Mouse (Mus musculus) limb, embryonic 10.5 days (tissue): ENCODE data around the gene Mrpl14. TPM values are rescaled to one million over a fixed set of nuclear protein-coding genes. Genes with fewer than 3 reads are reported as not detected.

Experiments used
- DNase-seq: peaks from one replicate; pipeline ENCODE4 v3.0.0-alpha.2; 2017; ENCODE audit warnings: low spot score
- H3K27ac ChIP-seq: fragments of 300-500 bp; sonication (generic); 2 replicates; pipeline ENCODE4 v1.5.1; 2016; ENCODE audit warnings: mild to moderate bottlenecking
- H3K27me3 ChIP-seq: fragments of 300-500 bp; sonication (generic); 2 replicates; pipeline ENCODE4 v1.6.1; 2016; ENCODE audit warnings: low read depth, mild to moderate bottlenecking; ENCODE audit not compliant: poor library complexity, severe bottlenecking
- H3K36me3 ChIP-seq: fragments of 300-500 bp; sonication (generic); 2 replicates; pipeline ENCODE4 v1.6.1; 2016; ENCODE audit warnings: mild to moderate bottlenecking, moderate library complexity
- H3K4me1 ChIP-seq: fragments of 300-500 bp; sonication (generic); 2 replicates; pipeline ENCODE4 v1.6.1; 2016
- H3K4me3 ChIP-seq: fragments of 300-500 bp; sonication (generic); 2 replicates; pipeline ENCODE4 v1.5.1; 2016; ENCODE audit warnings: mild to moderate bottlenecking, moderate library complexity
- H3K9me3 ChIP-seq: fragments of 300-500 bp; sonication (generic); replicated peaks from 2 replicates; pipeline ENCODE4 v1.6.1; 2016; ENCODE audit warnings: mild to moderate bottlenecking
- WGBS: fragments of 180-500 bp; shearing (Covaris S2); methylation state at CpG from one replicate; pipeline ENCODE4 v1.1.7; 2016; 5-methylcytosine and 5-hydroxymethylcytosine counted together
- polyA plus RNA-seq: library from polyadenylated mRNA; unstranded; fragments of >200 nt; fragmentation: Nextera tagmentation; extraction: Ambion mirVana; gene quantifications from 2 replicates; pipeline ENCODE4 v1.2.1, GENCODE M21; 2016

The Mrpl14 gene
- polyA plus RNA-seq, 1 experiment from 2014 or later = 160 TPM

DNA sequence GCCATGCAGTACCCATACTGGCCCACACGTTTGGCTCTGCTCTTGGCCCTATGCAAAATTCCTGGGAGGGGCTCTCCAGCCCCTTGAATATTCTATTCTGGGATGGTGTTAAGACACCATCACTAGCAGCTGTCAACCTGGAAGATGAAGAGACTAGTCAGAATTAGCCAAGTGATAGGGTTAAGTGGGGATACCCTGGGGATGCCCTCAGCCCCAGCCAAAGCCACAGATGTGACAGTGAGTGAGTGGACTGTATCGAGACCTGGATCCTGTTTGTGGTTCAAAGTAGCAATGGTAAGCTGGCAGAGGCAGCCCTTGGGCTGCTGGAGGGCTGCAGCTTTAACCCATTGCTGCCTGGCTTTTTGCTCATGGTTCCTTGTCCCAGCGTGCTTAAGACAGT lies 23.7 kb downstream of the Mrpl14 start:
- Histone ChIP-seq H3K27me3 (no peaks in the 10 kb centered on the region), H3K9me3 (no peaks in the 10 kb centered on the region)
- 43% methylated on average over 3 of the region's 3 CpGs for WGBS

DNA sequence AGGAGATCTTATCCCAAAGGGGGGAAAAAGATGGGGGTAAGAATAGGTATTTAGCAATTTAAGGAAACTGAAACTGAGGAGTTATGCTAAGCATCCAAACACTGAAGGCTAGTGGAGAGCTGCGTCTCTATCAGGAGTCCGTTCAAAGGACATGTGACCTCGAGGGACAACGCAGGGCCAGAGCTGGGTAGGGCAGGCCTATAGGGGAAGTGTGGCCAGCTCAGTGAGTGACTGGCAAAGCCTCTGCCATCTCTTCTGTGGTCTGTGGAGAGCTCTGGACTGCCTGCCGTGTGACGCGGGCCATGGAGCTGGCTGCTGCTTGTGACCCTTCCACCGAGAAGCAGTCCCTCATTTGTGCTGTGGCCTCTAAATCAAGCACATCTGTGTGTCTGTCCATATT lies 24.3 kb downstream of the Mrpl14 start:
- H3K27me3 ChIP-seq = no peaks in the 10 kb centered on the region
- no peak overlapping the region for H3K4me3 ChIP-seq
- DNase-seq = no peak
- H3K36me3 ChIP-seq = no peaks in the 10 kb centered on the region
- no peak overlapping the region for H3K27ac ChIP-seq
- H3K4me1 ChIP-seq = peaks cover 5% of the 10 kb centered on the region; the same call in 1 of the 2 replicates
- H3K9me3 ChIP-seq = no peaks in the 10 kb centered on the region
- WGBS = 76% methylated on average over 8 of the region's 8 CpGs

More for the DNA sequence above, 23.7 kb downstream of the Mrpl14 start:
- H3K36me3 ChIP-seq = no peaks in the 10 kb centered on the region
- H3K27ac ChIP-seq = no peak overlapping the region
- DNase-seq = no peak
- peaks cover 5% of the 10 kb centered on the region; the same call in 1 of the 2 replicates for H3K4me1 ChIP-seq
- no peak overlapping the region for H3K4me3 ChIP-seq

DNA sequence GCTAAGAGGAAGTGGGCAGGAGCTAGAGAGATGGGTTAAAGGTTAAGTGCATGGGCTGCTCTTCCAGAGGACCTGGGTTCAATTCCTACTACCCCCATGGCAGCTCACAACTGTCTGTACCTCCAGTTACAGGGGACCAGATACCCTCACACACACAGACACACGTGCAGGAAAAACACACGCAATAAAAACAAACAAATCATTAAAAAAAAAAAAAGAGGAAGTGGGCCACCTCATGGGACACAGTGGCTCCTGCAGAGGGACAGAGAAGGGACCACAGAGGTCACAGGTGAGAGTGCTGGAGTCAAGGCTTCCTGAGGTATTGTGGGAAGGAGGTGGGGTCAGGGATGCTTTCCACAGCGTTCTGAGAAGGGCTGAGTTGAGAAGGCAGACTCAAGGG lies 25.4 kb downstream of the Mrpl14 start:
- no peak for DNase-seq
- Histone ChIP-seq H3K36me3 (no peaks in the 10 kb centered on the region), H3K4me1 (peaks cover 5% of the 10 kb centered on the region; the same call in 1 of the 2 replicates), H3K27me3 (no peaks in the 10 kb centered on the region), H3K27ac (no peak overlapping the region), H3K4me3 (no peak overlapping the region), H3K9me3 (no peaks in the 10 kb centered on the region)
- WGBS = 55% methylated on average over 3 of the region's 3 CpGs

DNA sequence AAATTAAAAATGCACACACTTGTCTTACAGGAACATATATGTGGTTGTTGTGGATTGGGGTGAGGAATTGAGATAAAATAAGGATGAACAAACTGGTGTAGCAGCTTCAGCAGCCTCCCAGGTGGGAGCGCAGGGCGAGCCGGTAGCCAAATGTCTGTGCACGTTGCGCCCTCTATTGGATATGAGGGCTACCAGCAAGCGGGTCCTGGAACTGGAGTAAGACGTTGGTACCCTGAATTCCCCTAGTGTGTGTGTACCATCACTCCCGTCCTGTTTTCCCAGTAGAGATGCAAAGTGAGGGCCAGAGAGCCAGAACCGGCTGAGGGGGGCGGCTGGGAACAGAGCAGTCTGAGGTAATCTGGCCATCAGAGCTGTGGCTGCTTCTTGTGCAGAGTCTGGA lies 32.2 kb downstream of the Mrpl14 start:
- Histone ChIP-seq H3K4me3 (no peak overlapping the region), H3K36me3 (no peaks in the 10 kb centered on the region), H3K27me3 (no peaks in the 10 kb centered on the region), H3K27ac (no peak overlapping the region), H3K4me1 (peaks cover 3% of the 10 kb centered on the region), H3K9me3 (no peaks in the 10 kb centered on the region)
- peak; percentile 67 for DNase-seq
- WGBS = 12% methylated on average over 10 of the region's 10 CpGs

DNA sequence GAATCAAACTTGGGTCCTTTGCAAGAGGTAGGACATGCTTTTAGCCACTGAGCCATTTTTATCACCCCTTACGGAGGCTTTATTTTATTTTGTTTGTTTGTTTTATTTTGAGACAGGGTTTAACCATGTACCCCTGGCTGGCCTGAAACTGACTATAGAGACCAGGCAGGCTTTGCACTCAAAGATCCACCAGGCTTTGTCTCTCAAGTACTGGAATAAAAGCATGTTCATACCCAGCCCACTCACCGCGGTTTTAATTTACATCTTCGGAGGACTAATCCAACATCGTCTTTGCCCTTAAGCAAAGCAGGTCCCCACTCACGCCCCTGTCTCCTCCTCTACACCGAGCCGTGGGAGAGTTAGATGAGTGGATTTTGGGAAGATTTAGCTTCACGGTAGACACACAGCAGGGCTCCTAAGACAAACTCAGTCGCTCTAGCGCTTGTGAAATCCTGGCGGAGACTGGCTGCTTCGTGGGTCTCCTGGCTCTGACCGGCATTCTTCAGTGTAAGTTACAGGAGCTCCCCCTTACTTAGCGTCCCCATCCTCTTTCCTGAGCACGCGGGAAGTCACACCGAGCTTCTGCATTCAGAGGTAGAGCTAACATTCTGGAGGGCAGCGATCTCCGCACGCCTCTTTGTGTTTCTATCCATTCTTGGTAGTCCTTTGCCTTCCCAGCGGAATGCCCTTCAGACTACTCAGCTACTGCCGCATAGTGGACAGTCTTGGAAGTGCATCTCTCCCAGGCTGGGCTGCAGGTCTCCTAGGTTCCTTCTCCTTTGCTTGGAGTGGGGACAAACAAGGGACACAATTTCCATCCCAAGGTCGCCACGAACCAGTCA lies 37.8 kb downstream of the Mrpl14 start:
- Histone ChIP-seq H3K36me3 (no peaks in the 10 kb centered on the region), H3K4me1 (peaks cover 34% of the 10 kb centered on the region), H3K27me3 (peaks cover 2% of the 10 kb centered on the region; the same call in 1 of the 2 replicates), H3K27ac (peak overlapping the region; percentile 89), H3K9me3 (no peaks in the 10 kb centered on the region), H3K4me3 (peak overlapping the region; percentile 54)
- peak; percentile 94 for DNase-seq
- WGBS = 7% methylated on average over 25 of the region's 25 CpGs

DNA sequence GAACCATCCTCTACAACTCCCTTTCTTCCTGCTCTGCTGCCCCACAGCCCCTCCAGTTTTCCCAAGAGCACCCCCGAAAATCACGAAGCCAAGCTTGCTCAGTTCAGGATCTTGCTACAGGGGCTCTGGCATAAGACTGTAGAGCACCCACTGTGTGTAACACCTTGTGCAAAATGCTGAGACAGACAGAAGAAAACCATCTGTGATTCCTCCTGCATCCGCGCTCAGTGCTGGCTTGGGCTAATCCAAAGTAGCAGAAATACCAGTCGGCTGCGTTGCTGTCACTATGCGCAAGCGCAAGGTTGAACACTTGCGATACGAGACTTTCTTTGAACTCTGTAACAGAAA lies 38.4 kb downstream of the Mrpl14 start:
- Histone ChIP-seq H3K9me3 (no peaks in the 10 kb centered on the region), H3K27ac (peak overlapping the region; percentile 89), H3K27me3 (peaks cover 7% of the 10 kb centered on the region; the same call in 1 of the 2 replicates), H3K36me3 (no peaks in the 10 kb centered on the region), H3K4me1 (peaks cover 40% of the 10 kb centered on the region), H3K4me3 (peak overlapping the region; percentile 54; the same call in 1 of the 2 replicates)
- WGBS = 84% methylated on average over 10 of the region's 10 CpGs
- DNase-seq = no peak

DNA sequence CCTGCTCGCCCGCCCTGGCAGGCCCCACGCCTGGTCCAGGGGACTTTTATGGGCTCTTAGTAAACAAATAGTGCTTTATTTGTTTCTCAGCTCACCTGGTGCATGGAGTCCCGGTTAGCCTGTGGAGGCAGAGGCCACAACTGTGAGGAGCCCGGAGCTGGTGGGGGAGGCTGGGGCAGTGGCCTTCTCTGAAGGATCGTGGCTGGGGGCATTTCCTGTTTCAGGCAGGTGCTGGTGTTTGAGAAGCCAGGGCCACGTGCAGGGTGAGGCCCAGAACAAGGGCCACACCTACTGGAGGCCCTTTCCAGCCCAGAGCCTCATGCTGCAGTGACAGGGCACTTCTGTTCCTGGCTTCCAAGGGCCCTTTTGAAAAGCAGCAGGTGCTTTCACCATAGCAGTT lies 40.1 kb downstream of the Mrpl14 start:
- Histone ChIP-seq H3K4me1 (peaks cover 57% of the 10 kb centered on the region), H3K36me3 (no peaks in the 10 kb centered on the region), H3K27me3 (peaks cover 9% of the 10 kb centered on the region; the same call in 1 of the 2 replicates), H3K9me3 (no peaks in the 10 kb centered on the region), H3K27ac (peak overlapping the region; percentile 53), H3K4me3 (no peak overlapping the region)
- no peak for DNase-seq
- 53% methylated on average over 7 of the region's 7 CpGs for WGBS

DNA sequence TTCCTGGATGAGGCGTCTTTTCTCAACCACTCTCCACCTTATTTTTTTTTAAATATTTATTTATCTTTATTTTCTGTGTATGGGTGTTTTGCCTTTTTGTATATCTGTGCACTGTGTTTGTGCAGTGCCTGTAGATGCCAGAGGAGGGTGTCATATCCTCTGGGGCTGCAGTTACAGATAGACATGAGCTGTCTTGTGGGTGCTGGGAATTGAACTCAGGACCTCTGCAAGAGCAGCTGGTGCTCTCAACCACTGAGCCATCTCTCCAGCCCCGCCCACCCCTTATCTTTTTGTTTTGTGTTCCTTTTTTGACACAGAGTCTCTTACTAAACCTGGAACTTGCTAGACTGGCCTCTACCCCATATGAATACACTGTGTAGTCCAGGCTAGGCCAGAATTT lies 41.4 kb downstream of the Mrpl14 start:
- DNase-seq = no peak
- H3K9me3 ChIP-seq = no peaks in the 10 kb centered on the region
- WGBS = 88% methylated on average over 2 of the region's 2 CpGs
- peaks cover 66% of the 10 kb centered on the region for H3K4me1 ChIP-seq
- no peaks in the 10 kb centered on the region for H3K36me3 ChIP-seq
- H3K27ac ChIP-seq = no peak overlapping the region
- H3K27me3 ChIP-seq = peaks cover 9% of the 10 kb centered on the region; the same call in 1 of the 2 replicates
- H3K4me3 ChIP-seq = no peak overlapping the region

DNA sequence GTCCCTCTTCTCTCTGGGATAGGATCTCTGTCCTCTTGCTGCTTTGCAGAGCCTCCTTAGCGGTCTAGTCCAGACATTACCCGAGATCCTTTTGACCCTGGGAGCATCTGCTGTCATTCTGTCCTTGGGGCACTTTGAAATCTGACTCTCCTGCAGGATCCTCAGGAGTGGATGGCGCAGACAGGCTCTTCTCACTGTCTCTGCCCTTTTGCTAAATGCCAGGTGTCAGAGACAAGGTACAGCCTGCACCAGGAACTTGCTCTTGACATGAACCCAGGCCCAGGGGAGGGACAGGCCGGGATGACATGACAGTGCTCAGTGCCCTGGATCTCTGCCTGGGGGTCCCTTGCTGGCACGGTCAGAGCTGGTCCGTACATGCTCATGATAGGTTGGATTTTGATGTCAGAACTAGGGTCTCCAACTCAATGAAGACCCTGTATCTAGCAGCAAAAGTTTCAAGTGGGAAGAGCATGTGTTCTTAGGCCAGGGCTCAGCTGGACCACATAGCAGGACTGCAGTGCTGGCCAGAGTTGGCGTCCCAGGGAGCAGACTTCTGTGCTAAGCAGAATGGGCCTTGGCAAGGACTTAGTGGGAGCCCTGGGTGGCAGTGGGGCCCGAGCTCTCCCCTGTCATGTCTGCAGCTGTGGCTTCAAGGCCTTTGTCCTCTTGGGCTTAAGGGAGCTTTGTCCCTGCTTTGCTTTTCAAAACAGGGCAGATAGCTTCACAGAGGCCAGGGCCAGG lies 42.0 kb downstream of the Mrpl14 start:
- Histone ChIP-seq H3K4me3 (no peak overlapping the region), H3K4me1 (peaks cover 71% of the 10 kb centered on the region), H3K36me3 (no peaks in the 10 kb centered on the region), H3K27me3 (peaks cover 13% of the 10 kb centered on the region; the same call in 1 of the 2 replicates), H3K9me3 (no peaks in the 10 kb centered on the region), H3K27ac (0 out of 2 replicates have a peak overlapping the region, but pooled peaks have one; percentile 72)
- WGBS = 41% methylated on average over 8 of the region's 8 CpGs
- no peak for DNase-seq

DNA sequence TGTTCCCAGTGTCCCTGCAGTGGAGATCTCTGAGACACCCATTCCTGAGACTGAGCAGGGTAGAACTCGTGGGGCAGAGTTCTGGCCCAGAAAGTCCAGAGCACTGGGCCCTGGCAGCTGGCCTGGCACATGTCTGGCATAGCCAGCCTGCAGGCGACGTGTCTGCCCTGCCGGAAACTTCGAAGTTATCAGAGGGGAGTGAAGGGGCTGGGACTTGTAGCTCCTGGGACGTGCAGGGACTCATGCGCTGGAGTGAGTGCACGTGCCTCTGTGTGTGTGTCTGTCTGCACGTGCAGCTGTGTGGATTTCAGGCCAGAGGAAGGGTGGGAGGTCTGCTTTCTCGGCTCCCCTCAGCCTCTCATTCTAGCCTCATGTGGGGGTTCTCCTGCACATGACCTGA lies 43.3 kb downstream of the Mrpl14 start:
- WGBS = 39% methylated on average over 10 of the region's 10 CpGs
- Histone ChIP-seq H3K4me1 (peaks cover 74% of the 10 kb centered on the region), H3K27me3 (peaks cover 24% of the 10 kb centered on the region; the same call in 1 of the 2 replicates), H3K4me3 (no peak overlapping the region), H3K9me3 (no peaks in the 10 kb centered on the region), H3K27ac (peak overlapping the region; percentile 72), H3K36me3 (no peaks in the 10 kb centered on the region)
- DNase-seq = no peak

DNA sequence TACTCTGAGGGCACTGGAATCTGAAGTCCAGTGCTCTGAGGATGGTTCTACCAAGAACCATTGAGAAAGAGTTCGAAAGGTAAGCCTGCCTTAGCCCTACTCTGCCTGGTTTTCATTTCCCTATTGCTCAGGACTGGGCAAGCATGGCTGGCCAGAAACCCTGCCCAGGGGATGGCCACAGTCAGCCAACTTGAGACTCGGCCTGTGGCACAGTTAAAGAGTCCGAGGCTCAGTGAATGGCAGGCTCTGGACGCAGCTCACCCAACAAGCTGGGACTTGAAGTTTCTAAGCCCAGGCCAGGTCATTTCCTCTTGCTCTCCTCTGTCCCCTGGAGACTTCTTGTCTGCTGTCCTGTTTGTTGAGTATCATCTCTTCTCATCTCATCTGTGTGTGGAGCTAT lies 44.6 kb downstream of the Mrpl14 start:
- Histone ChIP-seq H3K4me1 (peaks cover 82% of the 10 kb centered on the region), H3K36me3 (no peaks in the 10 kb centered on the region), H3K9me3 (no peaks in the 10 kb centered on the region), H3K27ac (peak overlapping the region; percentile 72), H3K4me3 (0 out of 2 replicates have a peak overlapping the region, but pooled peaks have one; percentile 18), H3K27me3 (peaks cover 30% of the 10 kb centered on the region)
- WGBS = 50% methylated on average over 4 of the region's 4 CpGs
- DNase-seq = no peak

DNA sequence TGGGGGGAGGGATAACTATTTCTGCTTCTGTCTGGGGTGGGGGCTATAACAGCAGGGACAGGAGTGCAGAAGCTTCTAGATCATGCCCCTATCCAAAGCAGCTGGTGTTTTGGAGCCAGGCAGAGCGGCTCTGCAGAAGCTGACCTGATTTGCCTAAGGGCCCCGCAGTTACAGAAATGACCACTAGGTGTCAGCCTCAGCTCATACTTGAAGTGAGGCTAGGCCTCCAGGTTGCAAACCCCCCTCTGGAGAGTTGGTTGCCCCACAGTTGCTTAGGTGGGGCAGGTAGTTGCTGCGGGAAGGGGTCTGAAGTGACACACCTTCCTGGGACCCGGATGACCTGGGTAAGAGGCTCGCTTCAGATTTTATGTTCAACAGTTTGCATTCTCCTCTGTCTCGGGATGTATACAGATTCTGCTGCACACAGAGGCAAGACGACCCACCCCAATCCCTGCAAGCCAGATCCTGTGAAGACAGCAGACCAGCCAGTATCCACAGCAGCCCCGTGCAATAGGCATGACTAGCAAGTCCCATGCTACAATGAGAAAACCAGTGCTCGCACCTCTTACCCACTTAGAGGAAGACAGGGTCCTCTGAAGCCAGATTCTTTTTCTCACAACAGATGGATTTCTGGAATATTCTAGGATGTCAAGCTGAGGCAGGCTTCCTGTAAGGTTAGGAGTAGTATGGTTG lies 45.2 kb downstream of the Mrpl14 start:
- Histone ChIP-seq H3K4me3 (no peak overlapping the region), H3K4me1 (peaks cover 82% of the 10 kb centered on the region), H3K9me3 (no peaks in the 10 kb centered on the region), H3K27me3 (peaks cover 30% of the 10 kb centered on the region), H3K36me3 (no peaks in the 10 kb centered on the region), H3K27ac (peak overlapping the region; percentile 72; the same call in 1 of the 2 replicates)
- 27% methylated on average over 9 of the region's 9 CpGs for WGBS
- DNase-seq = peak; percentile 92
